Mouse (Mus musculus) forebrain, embryonic 11.5 days (tissue): ENCODE measurements around the gene Znfx1. TPM values are rescaled to one million over a fixed set of nuclear protein-coding genes. Genes with fewer than 3 reads are reported as not detected.

Experiments used
- ATAC-seq: fragments of 200-750 bp; cut with Nextera tagmentation; replicated peaks from 2 replicates; pipeline ENCODE4 v1.8.0; 2017; ENCODE audit warnings: moderate TSS enrichment; ENCODE audit not compliant: low FRiP score
- DNase-seq: peaks from one replicate; pipeline ENCODE4 v3.0.0-alpha.2; 2017; ENCODE audit warnings: low spot score
- H3K27ac ChIP-seq: fragments of 300-500 bp; sonication (generic); 2 replicates; pipeline ENCODE4 v1.5.1; 2014; ENCODE audit warnings: low read depth, low read length
- H3K27me3 ChIP-seq: fragments of 300-500 bp; sonication (generic); 2 replicates; pipeline ENCODE4 v1.6.1; 2014; ENCODE audit warnings: mild to moderate bottlenecking, low read length, mixed read lengths; ENCODE audit not compliant: control insufficient read depth, insufficient read depth
- H3K36me3 ChIP-seq: fragments of 300-500 bp; sonication (generic); 2 replicates; pipeline ENCODE4 v1.6.1; 2014; ENCODE audit warnings: mild to moderate bottlenecking, low read length, moderate library complexity, mixed read lengths; ENCODE audit not compliant: control insufficient read depth, insufficient read depth
- H3K4me1 ChIP-seq: fragments of 300-500 bp; sonication (generic); replicated peaks from 2 replicates; pipeline ENCODE4 v1.6.1; 2014; ENCODE audit warnings: low read length, mixed read lengths; ENCODE audit not compliant: control insufficient read depth, insufficient read depth
- H3K4me2 ChIP-seq: fragments of 300-500 bp; sonication (generic); 2 replicates; pipeline ENCODE4 v1.6.1; 2014; ENCODE audit warnings: low read depth, mild to moderate bottlenecking, low read length, moderate library complexity, mixed read lengths; ENCODE audit not compliant: severe bottlenecking
- H3K4me3 ChIP-seq: fragments of 300-500 bp; sonication (generic); 2 replicates; pipeline ENCODE4 v1.5.1; 2014; ENCODE audit warnings: low read depth, low read length
- H3K9ac ChIP-seq: fragments of 300-500 bp; sonication (generic); 2 replicates; pipeline ENCODE4 v1.6.1; 2014; ENCODE audit warnings: low read length
- H3K9me3 ChIP-seq: fragments of 300-500 bp; sonication (generic); 2 replicates; pipeline ENCODE4 v1.6.1; 2016; ENCODE audit warnings: low read length, mixed read lengths; ENCODE audit not compliant: control insufficient read depth
- WGBS: fragments of 180-500 bp; shearing (Covaris S2); extraction: QIAGEN DNeasy Blood & Tissue Kit; methylation state at CpG from one replicate; pipeline ENCODE4 v1.1.7; 2014; 5-methylcytosine and 5-hydroxymethylcytosine counted together
- polyA plus RNA-seq: library from polyadenylated mRNA; unstranded; fragments of >200 nt; fragmentation: Nextera tagmentation; extraction: Ambion mirVana; gene quantifications from 2 replicates; pipeline ENCODE4 v1.2.1, GENCODE M21; 2014

Znfx1 gene
- 6.0 and 7.4 TPM in 2 replicates for polyA plus RNA-seq

- peak within 1 kb of the TSS; percentile 78 for H3K4me2 ChIP-seq
- H3K9me3 ChIP-seq: no peaks in the 10 kb centered on the region
- peaks cover 14% of the 10 kb centered on the region for H3K4me1 ChIP-seq
- H3K36me3 ChIP-seq: peaks cover 9% of the 10 kb centered on the region
- H3K4me3 ChIP-seq: peak within 1 kb of the TSS; percentile 83
- WGBS: under 1% methylated on average over 57 of the region's 57 CpGs
- no peaks in the 10 kb centered on the region for H3K27me3 ChIP-seq
- ATAC-seq (peak; percentile 93), DNase-seq (peak; percentile 99)
- H3K27ac ChIP-seq: peak within 1 kb of the TSS; percentile 90
- H3K9ac ChIP-seq: peak within 1 kb of the TSS; percentile 98
These were observed at the start of gene Znfx1 for GRCm38 (mm10) chr2:167062965-167063880. Gene Znfx1 (minus strand): TSS chr2:167063015.

- H3K4me3 ChIP-seq: no peak overlapping the region
- no peak overlapping the region for H3K4me2 ChIP-seq
- H3K4me1 ChIP-seq: no peaks in the 10 kb centered on the region
- H3K36me3 ChIP-seq: no peaks in the 10 kb centered on the region
- no peak overlapping the region for H3K27ac ChIP-seq
- no peak overlapping the region for H3K9ac ChIP-seq
- WGBS: 18% methylated on average over 7 of the region's 7 CpGs
- peak; percentile 68 for DNase-seq
- H3K9me3 ChIP-seq: no peaks in the 10 kb centered on the region
- ATAC-seq: peak; percentile 44; the same call in 1 of the 2 replicates
- no peaks in the 10 kb centered on the region for H3K27me3 ChIP-seq
These were observed 49.4 kb upstream of the Znfx1 start for GRCm38 (mm10) chr2:167112259-167112658.

- peaks cover 2% of the 10 kb centered on the region; the same call in 1 of the 2 replicates for H3K9me3 ChIP-seq
- H3K4me2 ChIP-seq: no peak overlapping the region
- no peaks in the 10 kb centered on the region for H3K4me1 ChIP-seq
- 85% methylated on average over 8 of the region's 8 CpGs for WGBS
- no peak overlapping the region for H3K4me3 ChIP-seq
- no peaks in the 10 kb centered on the region; the same call in 1 of the 2 replicates for H3K36me3 ChIP-seq
- DNase-seq: no peak
- ATAC-seq: no peak
- no peaks in the 10 kb centered on the region for H3K27me3 ChIP-seq
- H3K9ac ChIP-seq: no peak overlapping the region
- H3K27ac ChIP-seq: no peak overlapping the region
These were observed 46.7 kb upstream of the Znfx1 start for GRCm38 (mm10) chr2:167109506-167109905.

- Histone ChIP-seq H3K27ac (no peak overlapping the region), H3K4me3 (no peak overlapping the region), H3K9ac (no peak overlapping the region), H3K9me3 (peaks cover 2% of the 10 kb centered on the region; the same call in 1 of the 2 replicates), H3K36me3 (no peaks in the 10 kb centered on the region; the same call in 1 of the 2 replicates), H3K4me1 (no peaks in the 10 kb centered on the region), H3K27me3 (no peaks in the 10 kb centered on the region), H3K4me2 (no peak overlapping the region)
- 90% methylated on average over 7 of the region's 7 CpGs for WGBS
- ATAC-seq: no peak
- DNase-seq: no peak
These were observed 40.7 kb upstream of the Znfx1 start for GRCm38 (mm10) chr2:167103546-167103945.

GRCm38 (mm10) chr2:167101743-167102441 is 39.1 kb upstream of the Znfx1 start:
- Histone ChIP-seq H3K9ac (no peak overlapping the region), H3K4me1 (no peaks in the 10 kb centered on the region), H3K27ac (no peak overlapping the region), H3K4me2 (no peak overlapping the region), H3K27me3 (no peaks in the 10 kb centered on the region), H3K9me3 (no peaks in the 10 kb centered on the region; the same call in 1 of the 2 replicates), H3K36me3 (no peaks in the 10 kb centered on the region; the same call in 1 of the 2 replicates), H3K4me3 (no peak overlapping the region)
- WGBS: 85% methylated on average over 17 of the region's 17 CpGs
- ATAC-seq: no peak
- DNase-seq: no peak

- H3K27me3 ChIP-seq: no peaks in the 10 kb centered on the region
- no peak for ATAC-seq
- no peak overlapping the region for H3K27ac ChIP-seq
- no peak overlapping the region for H3K9ac ChIP-seq
- no peak overlapping the region for H3K4me3 ChIP-seq
- H3K9me3 ChIP-seq: no peaks in the 10 kb centered on the region
- WGBS: 89% methylated on average over 4 of the region's 4 CpGs
- no peak for DNase-seq
- H3K36me3 ChIP-seq: no peaks in the 10 kb centered on the region
- H3K4me2 ChIP-seq: no peak overlapping the region
- no peaks in the 10 kb centered on the region for H3K4me1 ChIP-seq
These were observed 31.9 kb upstream of the Znfx1 start for GRCm38 (mm10) chr2:167094688-167095087.

- no peaks in the 10 kb centered on the region for H3K36me3 ChIP-seq
- no peak for DNase-seq
- H3K4me3 ChIP-seq: no peak overlapping the region
- no peak overlapping the region for H3K9ac ChIP-seq
- no peaks in the 10 kb centered on the region for H3K4me1 ChIP-seq
- H3K27me3 ChIP-seq: no peaks in the 10 kb centered on the region
- H3K9me3 ChIP-seq: no peaks in the 10 kb centered on the region
- no peak overlapping the region for H3K27ac ChIP-seq
- 92% methylated on average over 13 of the region's 13 CpGs for WGBS
- no peak for ATAC-seq
- no peak overlapping the region for H3K4me2 ChIP-seq
These were observed 30.5 kb upstream of the Znfx1 start for GRCm38 (mm10) chr2:167093171-167093900.

GRCm38 (mm10) chr2:167090271-167090670 is 27.5 kb upstream of the Znfx1 start:
- no peaks in the 10 kb centered on the region for H3K36me3 ChIP-seq
- ATAC-seq (no peak), DNase-seq (no peak)
- H3K4me2 ChIP-seq: no peak overlapping the region
- no peaks in the 10 kb centered on the region for H3K9me3 ChIP-seq
- no peaks in the 10 kb centered on the region for H3K4me1 ChIP-seq
- no peak overlapping the region for H3K27ac ChIP-seq
- WGBS: 74% methylated on average over 1 of the region's 1 CpGs
- H3K4me3 ChIP-seq: no peak overlapping the region
- no peaks in the 10 kb centered on the region for H3K27me3 ChIP-seq
- H3K9ac ChIP-seq: no peak overlapping the region
